Mouse (Mus musculus): ENCODE data around the gene L3mbtl4.

GRCm38 (mm10) chr17:68312286-68312927 is 38.8 kb downstream of the L3mbtl4 start:
- TF ChIP-seq CTCF (IDR thresholded peaks at IDR 0.05; ENCODE audit: borderline replicate concordance, control insufficient read depth, extremely low read depth, insufficient read depth, low read length, poor library complexity) (no peak), POLR2A (IDR thresholded peaks at IDR 0.05; ENCODE audit: control insufficient read depth, extremely low read depth, insufficient read depth, low read length, poor library complexity) (no peak)

Data from thymus, adult 2 months (tissue).